Mouse (Mus musculus) layer of hippocampus, adult 9-11 months (tissue): Measurements from ENCODE around the gene Arhgap31.

Experiments
- DNase-seq: peaks from one replicate; pipeline ENCODE4 v3.0.0; 2022

The Arhgap31 gene

GRCm38 (mm10) chr16:38648783-38649430 lies 64.2 kb downstream of the Arhgap31 start:
- no peak for DNase-seq

DNA sequence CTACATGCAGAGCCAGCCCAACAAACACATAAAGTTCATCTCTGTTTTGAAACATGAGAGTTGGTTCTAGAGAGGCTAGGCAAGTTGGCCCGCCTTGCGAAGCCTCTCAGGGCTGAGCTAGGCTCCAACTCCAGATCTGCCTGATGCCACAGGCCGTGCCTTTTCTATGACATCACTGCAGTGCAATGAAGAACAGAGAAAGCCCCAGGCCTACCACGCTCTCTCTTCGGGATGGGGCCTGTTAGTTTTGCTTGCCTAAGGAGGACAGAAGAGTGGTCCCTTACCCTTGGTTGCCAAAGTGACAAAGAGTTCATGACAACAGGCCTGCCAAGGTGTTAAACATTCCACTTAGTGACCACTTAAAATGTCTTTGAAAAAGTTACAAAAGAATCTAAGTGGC lies 64.9 kb downstream of the Arhgap31 start:
- no peak for DNase-seq

DNA sequence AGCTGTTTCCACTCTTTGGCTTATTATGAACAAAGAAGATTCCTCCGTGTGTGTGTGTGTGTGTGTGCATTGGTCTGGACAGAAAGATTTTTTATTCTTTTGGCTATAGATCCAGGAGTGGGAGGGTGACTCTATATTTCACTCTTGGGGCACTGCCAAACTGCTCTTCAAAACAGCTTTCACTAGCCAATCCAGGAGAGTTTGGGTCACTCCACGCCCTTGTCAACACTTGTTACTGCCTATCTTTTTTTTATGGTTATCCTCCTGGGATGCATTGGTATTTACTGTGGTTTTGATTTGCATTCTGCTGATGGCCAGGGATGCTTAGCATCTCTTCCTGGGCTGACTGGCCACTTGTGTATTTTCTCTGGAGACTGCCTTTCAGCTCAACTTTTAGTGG lies 68.6 kb downstream of the Arhgap31 start:
- no peak for DNase-seq

DNA sequence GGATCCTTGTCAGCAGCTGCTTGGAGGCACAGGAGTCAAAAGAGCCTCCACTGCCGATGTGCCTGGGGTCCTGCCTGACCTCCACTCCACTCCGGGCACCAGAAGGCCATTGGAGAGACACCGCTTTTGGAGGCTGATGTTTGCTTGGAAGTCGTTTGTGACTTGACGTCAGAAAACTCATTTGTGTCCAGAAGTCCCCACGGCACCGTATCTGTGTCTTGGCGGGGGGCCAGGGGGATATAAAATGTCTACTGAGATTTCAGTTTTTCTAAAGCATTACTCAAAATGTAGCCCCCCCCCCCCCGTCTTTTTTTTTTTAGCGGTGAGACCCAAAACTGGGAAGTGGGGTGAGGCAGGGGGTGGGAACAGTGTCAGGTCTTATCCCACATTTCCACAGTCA lies 76.0 kb downstream of the Arhgap31 start:
- no peak for DNase-seq

GRCm38 (mm10) chr16:38636682-38637081 lies 76.4 kb downstream of the Arhgap31 start:
- DNase-seq: no peak

DNA sequence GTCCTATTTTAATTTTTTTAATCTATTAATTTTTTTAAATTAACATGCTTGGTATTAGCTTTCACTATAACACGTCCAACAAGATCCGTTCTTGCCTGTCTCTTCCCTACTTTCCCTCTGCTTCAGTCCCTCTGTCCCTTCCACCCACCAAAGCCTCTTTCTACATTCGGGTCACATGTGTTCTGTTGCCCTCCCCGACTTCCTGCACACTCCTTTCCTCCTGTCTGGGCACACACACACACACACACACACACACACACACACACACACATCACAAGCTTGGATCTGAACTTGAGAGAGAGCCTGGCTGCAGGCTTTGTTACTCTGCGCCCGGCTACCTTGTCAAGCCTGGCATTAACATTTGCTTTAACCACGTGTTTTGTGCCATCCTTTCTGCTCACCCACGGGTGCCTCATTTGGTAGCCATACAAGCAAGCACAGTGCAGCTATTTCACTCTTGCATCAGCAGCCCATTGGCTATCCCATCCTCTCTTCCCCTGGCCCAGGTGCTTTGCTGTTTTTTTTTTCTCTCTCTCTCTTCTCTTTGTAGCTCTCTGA lies 77.2 kb downstream of the Arhgap31 start:
- DNase-seq: no peak

GRCm38 (mm10) chr16:38632147-38632546 lies 80.9 kb downstream of the Arhgap31 start:
- DNase-seq: peak; percentile 27

DNA sequence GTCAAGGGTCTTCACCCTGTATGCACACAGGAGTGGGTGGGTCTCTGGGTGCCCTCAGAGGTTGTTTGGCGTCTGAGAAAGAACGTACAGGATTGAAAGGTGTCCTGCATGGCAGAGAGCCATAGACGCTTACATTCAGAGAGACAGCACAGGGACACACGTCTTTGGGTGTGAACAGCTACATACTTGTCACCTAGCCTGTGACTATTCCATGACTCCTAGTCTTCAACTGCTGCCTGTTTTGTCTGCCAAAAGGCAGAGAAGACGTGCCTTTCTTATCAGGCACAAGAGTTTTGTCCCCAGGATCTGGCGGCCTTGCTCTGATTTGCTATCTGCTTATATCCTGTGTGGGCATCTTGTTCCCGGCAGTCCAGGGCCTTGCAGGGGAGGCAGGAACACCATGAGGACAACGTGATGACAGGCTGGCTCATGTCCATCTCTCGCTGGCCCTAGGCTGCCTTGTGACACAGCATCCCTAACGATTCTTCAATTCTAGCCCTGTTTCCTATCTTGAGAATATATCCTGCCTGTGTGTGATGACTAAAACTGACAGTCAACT lies 87.2 kb downstream of the Arhgap31 start:
- DNase-seq: no peak

DNA sequence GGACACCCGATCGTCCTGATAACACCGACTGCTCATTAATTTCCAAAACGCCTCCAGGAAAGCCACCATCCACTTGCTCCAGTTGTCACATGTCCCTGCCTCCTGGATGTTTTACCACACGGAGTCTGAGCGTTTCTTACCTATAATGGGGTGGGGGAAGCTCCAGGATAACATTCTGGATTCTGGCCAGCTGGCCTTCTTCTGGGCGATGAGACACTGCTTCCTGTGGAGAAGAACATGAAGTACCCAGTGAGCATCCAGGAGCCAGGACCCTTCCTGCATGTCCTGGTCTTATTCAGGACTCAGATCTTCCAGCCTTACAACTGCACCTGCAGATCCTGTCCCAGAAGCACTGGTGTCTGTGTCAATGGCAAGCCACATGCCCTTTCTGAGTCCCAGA lies 87.7 kb downstream of the Arhgap31 start:
- DNase-seq: no peak

DNA sequence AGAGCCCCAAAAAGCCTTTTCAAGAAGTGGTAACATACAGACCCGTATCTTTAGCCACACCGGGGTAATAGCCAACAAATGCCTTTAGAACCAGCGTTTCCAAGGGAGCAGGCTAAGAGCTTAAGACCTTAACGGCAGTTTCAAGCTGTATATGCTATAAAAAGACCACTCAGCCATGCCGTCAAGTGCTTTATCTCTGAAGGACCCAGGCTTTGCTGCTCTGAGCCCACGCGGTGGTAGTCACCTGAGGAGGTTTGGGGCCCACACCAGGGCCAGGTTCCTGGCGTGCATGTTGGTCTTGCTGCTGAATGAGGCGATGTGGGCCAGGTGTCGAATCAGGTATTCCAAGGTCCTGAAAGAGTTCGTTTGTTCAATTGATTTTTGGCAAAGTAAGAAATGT lies 88.8 kb downstream of the Arhgap31 start:
- DNase-seq: no peak

- DNase-seq: no peak
Measured at GRCm38 (mm10) chr16:38622283-38622682, 90.8 kb downstream of the Arhgap31 start.

DNA sequence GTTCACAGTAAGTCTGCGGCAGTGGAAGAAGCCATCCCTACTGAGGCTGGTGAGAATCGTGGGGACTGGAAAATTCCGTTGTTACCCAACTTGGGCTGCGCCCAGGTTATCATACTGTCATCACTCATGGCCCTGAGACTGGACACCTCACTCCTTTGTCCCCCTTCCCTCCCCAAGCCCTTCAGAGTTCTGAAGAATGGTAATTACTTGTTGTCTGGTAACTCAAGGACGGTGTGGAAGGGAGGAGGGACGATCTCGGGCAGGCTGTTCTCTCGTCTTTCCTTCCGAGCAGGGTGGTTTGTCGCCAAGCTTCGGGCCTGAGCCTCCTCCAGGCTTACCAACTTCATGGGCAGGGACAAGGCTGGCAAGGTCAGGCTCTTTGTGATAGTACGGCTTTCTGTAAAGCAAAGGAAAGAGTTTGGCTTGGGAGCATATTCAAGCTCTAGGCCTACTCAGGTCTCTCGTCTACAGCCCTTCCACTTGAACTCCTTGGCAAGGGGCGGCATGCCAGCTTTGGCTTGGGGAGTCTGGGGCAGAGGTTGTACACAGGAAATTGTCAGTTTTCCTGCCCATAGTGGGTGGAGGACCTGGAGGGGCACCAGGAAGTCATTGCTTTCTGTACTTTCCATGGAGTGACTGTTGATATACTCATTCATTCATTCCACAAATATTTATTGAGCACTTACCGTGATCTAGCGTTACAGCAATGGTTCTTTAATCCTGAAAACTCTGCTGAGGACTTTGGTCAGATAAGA lies 92.2 kb downstream of the Arhgap31 start:
- DNase-seq: no peak

DNA sequence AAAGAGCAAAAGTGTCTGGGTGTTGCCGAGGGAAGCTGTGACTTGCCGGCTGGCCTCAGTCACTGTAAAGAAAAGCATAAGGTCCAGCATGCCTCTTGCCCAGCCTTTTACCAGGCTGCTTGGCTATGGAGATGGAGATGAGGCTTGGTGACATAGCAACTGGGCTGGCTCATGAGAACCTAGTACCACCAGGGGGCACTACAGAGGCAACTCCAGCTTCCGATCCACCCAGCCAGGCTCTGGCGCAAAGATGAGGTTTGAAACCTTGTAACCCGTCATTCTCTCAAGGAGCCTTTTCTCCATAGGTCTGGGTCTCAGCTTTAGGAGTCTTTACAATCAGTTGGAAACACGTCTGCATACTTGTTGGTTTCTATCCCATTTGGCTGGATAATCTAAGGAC lies 94.0 kb downstream of the Arhgap31 start:
- peak; percentile 78 for DNase-seq

DNA sequence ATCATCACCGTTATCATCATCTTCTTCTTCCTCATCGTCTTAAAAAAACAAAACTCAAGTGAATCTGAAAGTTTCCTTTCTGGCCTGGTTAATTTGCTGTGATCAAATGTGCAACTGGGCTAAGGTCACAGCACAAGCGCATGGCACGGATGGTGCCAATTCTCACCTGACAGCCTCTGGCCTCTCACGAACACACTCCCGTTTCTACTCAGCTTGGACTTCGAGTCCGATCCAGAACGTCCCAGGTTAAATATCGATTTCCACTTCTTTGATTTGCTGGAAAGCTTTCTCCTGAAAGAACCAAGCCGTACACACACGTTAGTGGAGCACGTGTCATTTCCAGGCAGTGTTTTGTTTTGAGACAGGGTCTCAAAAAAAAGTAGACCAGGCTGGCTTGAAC lies 95.1 kb downstream of the Arhgap31 start:
- DNase-seq: no peak

- DNase-seq: no peak
Measured at GRCm38 (mm10) chr16:38613646-38614045, 99.4 kb downstream of the Arhgap31 start.

DNA sequence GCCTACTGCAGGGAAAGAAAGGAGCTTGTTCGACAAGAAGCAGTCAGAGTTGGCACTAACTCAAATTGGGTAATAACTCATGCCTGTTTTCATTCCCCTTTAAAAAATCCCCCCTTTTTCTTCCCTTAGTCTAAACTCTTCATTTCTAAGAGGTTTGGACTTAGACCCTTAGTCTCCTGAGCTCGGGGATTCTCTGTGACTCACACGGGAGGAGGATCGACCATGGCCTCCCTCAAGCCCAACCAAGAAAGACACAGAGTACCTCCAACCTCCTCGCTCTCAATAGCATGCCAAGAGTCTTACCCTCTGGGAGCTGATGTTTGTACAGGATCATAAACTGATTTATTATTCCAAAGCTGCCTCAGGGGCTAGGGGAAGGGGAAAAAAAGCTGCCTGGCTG lies 100.4 kb downstream of the Arhgap31 start:
- DNase-seq: no peak

- DNase-seq: no peak
Measured at GRCm38 (mm10) chr16:38609092-38609491, 104.0 kb downstream of the Arhgap31 start.

DNA sequence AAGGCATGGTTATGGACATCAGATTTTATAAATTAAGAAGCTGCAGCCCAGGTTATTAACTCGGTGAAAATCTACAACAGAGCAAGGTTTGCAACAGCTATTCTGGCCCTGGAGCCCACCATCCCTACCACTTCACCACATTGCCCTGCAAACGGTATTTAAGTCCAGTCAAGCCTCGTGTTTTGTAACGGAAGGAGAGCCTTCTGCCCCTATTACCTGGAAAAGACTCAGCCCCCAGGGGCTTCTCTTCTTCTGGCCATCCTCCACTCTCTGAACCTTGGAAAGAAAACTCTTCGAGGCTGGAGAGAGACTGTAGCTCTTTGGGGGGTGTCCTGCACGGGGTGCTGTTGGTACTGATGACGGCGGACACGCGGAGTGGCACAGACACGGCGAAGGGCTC lies 104.4 kb downstream of the Arhgap31 start:
- DNase-seq: no peak

- DNase-seq: no peak
Measured at GRCm38 (mm10) chr16:38606509-38606908, 106.6 kb downstream of the Arhgap31 start.

DNA sequence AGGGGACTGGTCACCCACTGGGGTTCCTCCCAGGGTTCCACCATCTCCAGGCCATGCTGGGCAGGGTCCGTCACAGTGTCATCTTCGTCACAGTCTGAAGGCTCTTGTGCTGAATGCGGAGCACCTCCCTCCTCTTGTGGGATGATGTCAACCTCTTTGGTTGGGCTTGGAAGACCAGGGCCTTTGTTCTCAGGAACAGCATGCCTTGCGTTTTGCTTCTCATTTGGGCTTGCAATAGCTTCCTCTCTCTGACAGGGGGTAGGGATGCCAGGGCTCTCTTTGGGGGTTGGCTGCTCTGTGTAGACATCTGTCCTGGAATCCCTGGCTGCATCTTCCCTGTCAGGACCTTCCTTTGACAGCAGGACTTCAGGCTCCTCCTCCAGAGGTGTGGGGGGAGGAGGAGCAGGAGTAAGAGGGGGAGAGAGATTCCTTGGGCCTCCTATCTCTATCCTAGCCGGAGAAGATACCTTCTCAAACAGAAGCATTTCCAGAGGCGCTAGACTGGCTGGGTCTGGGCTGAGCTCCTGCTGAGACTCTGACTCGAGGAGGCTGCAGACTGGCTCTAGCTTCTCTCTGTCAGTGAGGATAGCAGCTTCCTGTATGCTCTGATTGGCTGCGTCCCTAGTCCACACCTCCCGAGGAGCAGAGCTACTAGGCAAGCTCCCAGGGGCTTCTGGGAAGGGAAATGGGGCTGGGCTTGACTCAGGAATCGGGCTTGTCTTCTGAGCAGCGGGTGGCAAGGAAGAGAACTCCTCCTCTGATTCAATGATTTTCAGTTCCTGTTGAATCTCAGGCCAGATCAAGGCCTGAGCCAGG lies 109.9 kb downstream of the Arhgap31 start:
- DNase-seq: peak; percentile 72

DNA sequence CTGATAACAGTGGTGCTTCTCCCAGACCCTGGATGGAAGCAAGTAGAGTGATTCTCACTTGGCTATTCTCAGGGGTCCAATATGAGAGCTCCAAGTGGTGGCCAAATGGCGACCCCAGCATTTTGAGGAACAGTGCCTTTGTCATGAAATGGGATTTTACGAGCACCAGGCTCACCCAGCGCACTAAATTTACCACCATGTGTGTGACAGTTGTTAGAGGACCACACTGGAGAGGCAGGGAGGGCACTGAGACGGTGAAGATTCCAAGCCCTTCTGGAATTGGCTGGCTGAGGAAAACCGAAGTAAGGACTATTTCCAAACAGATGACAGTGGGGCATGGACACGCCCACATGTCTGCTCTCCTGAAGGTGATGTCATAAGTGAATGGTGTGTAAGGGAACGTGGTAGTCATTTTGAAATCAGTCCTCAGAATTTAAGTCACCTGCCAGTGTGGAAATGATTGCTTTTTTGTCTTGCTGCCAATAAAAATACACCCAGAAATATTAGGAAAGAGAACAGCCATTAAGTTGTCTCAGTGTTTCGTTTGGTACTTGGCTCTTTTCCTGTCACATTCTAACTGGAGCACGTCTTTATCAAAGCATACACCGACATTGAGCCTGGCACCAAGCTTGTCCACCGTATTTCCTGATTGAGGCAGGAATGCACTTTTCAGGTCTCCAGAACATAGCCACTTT lies 113.9 kb downstream of the Arhgap31 start:
- no peak for DNase-seq

- no peak for DNase-seq
Measured at GRCm38 (mm10) chr16:38596651-38597050, 116.4 kb downstream of the Arhgap31 start.

- DNase-seq: no peak
Measured at GRCm38 (mm10) chr16:38596099-38596498, 117.0 kb downstream of the Arhgap31 start.
